Mouse (Mus musculus) kidney, adult 2 months (tissue): Measurements from ENCODE around the gene Nt5c2.

Experiments
- CTCF ChIP-seq: fragments of 200-500 bp; conservative IDR thresholded peaks from 2 replicates; pipeline ENCODE4 v1.5.1; 2011; ENCODE audit warnings: low read depth, mild to moderate bottlenecking, control low read depth, low read length, moderate library complexity, mixed read lengths; ENCODE audit not compliant: insufficient read depth, insufficient read length
- POLR2A ChIP-seq: fragments of 200-500 bp; IDR thresholded peaks from one replicate; pipeline ENCODE4 v1.6.1; 2011; ENCODE audit warnings: low read depth, low read length, control low read depth

GRCm38 (mm10) chr19:47019326-47019725 is 4.4 kb upstream of the Nt5c2 start:
- TF ChIP-seq POLR2A, result no peak
- no peak for TF ChIP-seq CTCF
